Mouse (Mus musculus) neural tube, embryonic 14.5 days (tissue): Measurements from ENCODE around the gene M6pr. TPM values are rescaled to one million over a fixed set of nuclear protein-coding genes. Genes with fewer than 3 reads are reported as not detected.

ENCODE experiments used
- ATAC-seq: fragments of 200-750 bp; cut with Nextera tagmentation; 2 replicates; pipeline ENCODE4 v1.8.0; 2017; ENCODE audit warnings: low read depth, mild to moderate bottlenecking, moderate TSS enrichment, moderate library complexity
- H3K27ac ChIP-seq: fragments of 300-500 bp; sonication (generic); 2 replicates; pipeline ENCODE4 v1.5.1; 2014; ENCODE audit warnings: low read depth, mild to moderate bottlenecking, control low read depth, low read length, moderate library complexity, mixed read lengths
- H3K27me3 ChIP-seq: fragments of 300-500 bp; sonication (generic); 2 replicates; pipeline ENCODE4 v1.6.1; 2014; ENCODE audit warnings: low read length; ENCODE audit not compliant: control insufficient read depth, insufficient read depth
- H3K36me3 ChIP-seq: fragments of 300-500 bp; sonication (generic); 2 replicates; pipeline ENCODE4 v1.6.1; 2014; ENCODE audit warnings: low read length, mixed read lengths; ENCODE audit not compliant: control insufficient read depth, insufficient read depth
- H3K4me1 ChIP-seq: fragments of 300-500 bp; sonication (generic); 2 replicates; pipeline ENCODE4 v1.6.1; 2014; ENCODE audit warnings: low read length; ENCODE audit not compliant: control insufficient read depth, insufficient read depth
- H3K4me2 ChIP-seq: fragments of 300-500 bp; sonication (generic); 2 replicates; pipeline ENCODE4 v1.6.1; 2014; ENCODE audit warnings: mild to moderate bottlenecking, low read depth, low read length, control low read depth
- H3K4me3 ChIP-seq: fragments of 300-500 bp; sonication (generic); 2 replicates; pipeline ENCODE4 v1.5.1; 2014; ENCODE audit warnings: low read depth, low read length, control low read depth, mixed read lengths
- H3K9ac ChIP-seq: fragments of 300-500 bp; sonication (generic); replicated peaks from 2 replicates; pipeline ENCODE4 v1.6.1; 2014; ENCODE audit warnings: low read depth, mild to moderate bottlenecking, control low read depth, low read length, mixed read lengths
- H3K9me3 ChIP-seq: fragments of 300-500 bp; sonication (generic); 2 replicates; pipeline ENCODE4 v1.6.1; 2016; ENCODE audit warnings: low read length; ENCODE audit not compliant: control insufficient read depth
- WGBS: fragments of 180-500 bp; shearing (Covaris S2); extraction: QIAGEN DNeasy Blood & Tissue Kit; methylation state at CpG from one replicate; pipeline ENCODE4 v1.1.7; 2014; 5-methylcytosine and 5-hydroxymethylcytosine counted together
- polyA plus RNA-seq: library from polyadenylated mRNA; unstranded; fragments of >200 nt; fragmentation: Nextera tagmentation; extraction: Ambion mirVana; gene quantifications from 2 replicates; pipeline ENCODE4 v1.2.1, GENCODE M21; 2014

Gene M6pr
- polyA plus RNA-seq, result 46.1 and 62.0 TPM in 2 replicates

GRCm38 (mm10) chr6:122308505-122309393, at the start of gene M6pr:
M6pr (plus strand) TSS chr6:122308720.
- Histone ChIP-seq H3K36me3 (peaks cover 9% of the 10 kb centered on the region; the same call in 1 of the 2 replicates), H3K27ac (peak within 1 kb of the TSS; percentile 44), H3K9me3 (no peaks in the 10 kb centered on the region), H3K9ac (peak within 1 kb of the TSS; percentile 77), H3K4me3 (peak within 1 kb of the TSS; percentile 82), H3K4me1 (peaks cover 16% of the 10 kb centered on the region), H3K4me2 (peak within 1 kb of the TSS; percentile 82), H3K27me3 (no peaks in the 10 kb centered on the region)
- under 1% methylated on average over 49 of the region's 49 CpGs for WGBS
- peak; percentile 99 for ATAC-seq

GRCm38 (mm10) chr6:122262543-122262942, 46.0 kb upstream of the M6pr start:
- WGBS, result 85% methylated on average over 8 of the region's 8 CpGs
- no peaks in the 10 kb centered on the region for H3K9me3 ChIP-seq
- ATAC-seq, result no peak

GRCm38 (mm10) chr6:122268561-122268960, 40.0 kb upstream of the M6pr start:
- ATAC-seq, result no peak
- Histone ChIP-seq H3K9me3 (no peaks in the 10 kb centered on the region), H3K4me1 (no peaks in the 10 kb centered on the region), H3K27me3 (no peaks in the 10 kb centered on the region), H3K4me3 (no peak overlapping the region), H3K4me2 (no peak overlapping the region), H3K27ac (no peak overlapping the region), H3K36me3 (no peaks in the 10 kb centered on the region), H3K9ac (no peak overlapping the region)
- 59% methylated on average over 3 of the region's 3 CpGs for WGBS

More at GRCm38 (mm10) chr6:122262543-122262942, 46.0 kb upstream of the M6pr start:
- Histone ChIP-seq H3K27ac (no peak overlapping the region), H3K27me3 (no peaks in the 10 kb centered on the region), H3K4me3 (no peak overlapping the region), H3K36me3 (no peaks in the 10 kb centered on the region), H3K9ac (no peak overlapping the region), H3K4me1 (no peaks in the 10 kb centered on the region), H3K4me2 (no peak overlapping the region)

- 90% methylated on average over 4 of the region's 4 CpGs for WGBS
- no peaks in the 10 kb centered on the region for H3K9me3 ChIP-seq
- no peak overlapping the region for H3K27ac ChIP-seq
- ATAC-seq, result no peak
- H3K4me3 ChIP-seq, result no peak overlapping the region
- no peak overlapping the region for H3K4me2 ChIP-seq
- H3K36me3 ChIP-seq, result no peaks in the 10 kb centered on the region
- H3K9ac ChIP-seq, result no peak overlapping the region
- H3K4me1 ChIP-seq, result no peaks in the 10 kb centered on the region
- H3K27me3 ChIP-seq, result no peaks in the 10 kb centered on the region
These were observed 39.4 kb upstream of the M6pr start for GRCm38 (mm10) chr6:122269170-122269569.

- Histone ChIP-seq H3K27me3 (no peaks in the 10 kb centered on the region), H3K4me3 (no peak overlapping the region), H3K36me3 (no peaks in the 10 kb centered on the region), H3K4me1 (no peaks in the 10 kb centered on the region), H3K9ac (no peak overlapping the region), H3K4me2 (no peak overlapping the region), H3K9me3 (no peaks in the 10 kb centered on the region), H3K27ac (no peak overlapping the region)
- WGBS, result 72% methylated on average over 11 of the region's 11 CpGs
- no peak for ATAC-seq
These were observed 38.4 kb upstream of the M6pr start for GRCm38 (mm10) chr6:122270152-122270551.

GRCm38 (mm10) chr6:122274546-122274945, 34.0 kb upstream of the M6pr start:
- Histone ChIP-seq H3K4me3 (no peak overlapping the region), H3K9me3 (no peaks in the 10 kb centered on the region), H3K4me2 (no peak overlapping the region), H3K27me3 (no peaks in the 10 kb centered on the region), H3K36me3 (no peaks in the 10 kb centered on the region), H3K4me1 (no peaks in the 10 kb centered on the region), H3K9ac (no peak overlapping the region), H3K27ac (no peak overlapping the region)
- ATAC-seq, result no peak
- WGBS, result 69% methylated on average over 5 of the region's 5 CpGs

GRCm38 (mm10) chr6:122276565-122276964, 32.0 kb upstream of the M6pr start:
- Histone ChIP-seq H3K27me3 (no peaks in the 10 kb centered on the region), H3K36me3 (no peaks in the 10 kb centered on the region), H3K4me3 (no peak overlapping the region), H3K27ac (no peak overlapping the region), H3K4me1 (no peaks in the 10 kb centered on the region), H3K9ac (no peak overlapping the region), H3K9me3 (no peaks in the 10 kb centered on the region), H3K4me2 (no peak overlapping the region)
- ATAC-seq, result no peak
- WGBS, result 86% methylated on average over 7 of the region's 7 CpGs

GRCm38 (mm10) chr6:122282782-122283181, 25.7 kb upstream of the M6pr start, which contains the start of gene Klrg1:
Klrg1 (minus strand) TSS chr6:122282882.
- Histone ChIP-seq H3K27me3 (no peaks in the 10 kb centered on the region), H3K4me2 (no peak within 1 kb of the TSS), H3K9ac (no peak within 1 kb of the TSS), H3K9me3 (no peaks in the 10 kb centered on the region), H3K4me3 (no peak within 1 kb of the TSS), H3K27ac (no peak within 1 kb of the TSS), H3K4me1 (no peaks in the 10 kb centered on the region), H3K36me3 (no peaks in the 10 kb centered on the region)
- WGBS, result 86% methylated on average over 6 of the region's 6 CpGs
- no peak for ATAC-seq

- H3K9me3 ChIP-seq, result no peaks in the 10 kb centered on the region
- H3K36me3 ChIP-seq, result no peaks in the 10 kb centered on the region
- H3K27ac ChIP-seq, result no peak overlapping the region
- no peak overlapping the region for H3K9ac ChIP-seq
- ATAC-seq, result no peak
- no peaks in the 10 kb centered on the region for H3K27me3 ChIP-seq
- no peak overlapping the region for H3K4me3 ChIP-seq
- H3K4me1 ChIP-seq, result no peaks in the 10 kb centered on the region
- no peak overlapping the region for H3K4me2 ChIP-seq
- WGBS, result 94% methylated on average over 2 of the region's 2 CpGs
These were observed 25.1 kb upstream of the M6pr start for GRCm38 (mm10) chr6:122283429-122283828.
